Mouse (Mus musculus) heart, embryonic 11.5 days (tissue): ENCODE data around the gene Sfn. TPM values are rescaled to one million over a fixed set of nuclear protein-coding genes. Genes with fewer than 3 reads are reported as not detected.

Experiments
- ATAC-seq: fragments of 200-750 bp; cut with Nextera tagmentation; replicated peaks from 2 replicates; pipeline ENCODE4 v1.8.0; 2017; ENCODE audit warnings: moderate library complexity; ENCODE audit not compliant: insufficient number of reproducible peaks, low FRiP score, low TSS enrichment
- H3K27ac ChIP-seq: fragments of 300-500 bp; sonication (generic); 2 replicates; pipeline ENCODE4 v1.5.1; 2014; ENCODE audit warnings: mild to moderate bottlenecking, low read depth, low read length
- H3K27me3 ChIP-seq: fragments of 300-500 bp; sonication (generic); 2 replicates; pipeline ENCODE4 v1.6.1; 2014; ENCODE audit warnings: mild to moderate bottlenecking, low read length, mixed read lengths; ENCODE audit not compliant: control insufficient read depth, insufficient read depth
- H3K36me3 ChIP-seq: fragments of 300-500 bp; sonication (generic); 2 replicates; pipeline ENCODE4 v1.6.1; 2014; ENCODE audit warnings: mild to moderate bottlenecking, low read length, moderate library complexity, mixed read lengths; ENCODE audit not compliant: control insufficient read depth, insufficient read depth
- H3K4me1 ChIP-seq: fragments of 300-500 bp; sonication (generic); 2 replicates; pipeline ENCODE4 v1.6.1; 2014; ENCODE audit warnings: low read length; ENCODE audit not compliant: control insufficient read depth, insufficient read depth
- H3K4me2 ChIP-seq: fragments of 300-500 bp; sonication (generic); 2 replicates; pipeline ENCODE4 v1.6.1; 2014; ENCODE audit warnings: mild to moderate bottlenecking, moderate library complexity
- H3K4me3 ChIP-seq: fragments of 300-500 bp; sonication (generic); 2 replicates; pipeline ENCODE4 v1.5.1; 2014; ENCODE audit warnings: low read depth, low read length
- H3K9ac ChIP-seq: fragments of 300-500 bp; sonication (generic); 2 replicates; pipeline ENCODE4 v1.6.1; 2014; ENCODE audit warnings: mild to moderate bottlenecking, low read depth, low read length, moderate library complexity
- H3K9me3 ChIP-seq: fragments of 300-500 bp; sonication (generic); replicated peaks from 2 replicates; pipeline ENCODE4 v1.6.1; 2016; ENCODE audit warnings: low read length; ENCODE audit not compliant: control insufficient read depth
- WGBS: fragments of 180-500 bp; shearing (Covaris S2); extraction: QIAGEN DNeasy Blood & Tissue Kit; methylation state at CpG from one replicate; pipeline ENCODE4 v1.1.7; 2014; ENCODE audit not compliant: insufficient replicate concordance; 5-methylcytosine and 5-hydroxymethylcytosine counted together
- polyA plus RNA-seq: library from polyadenylated mRNA; unstranded; fragments of >200 nt; fragmentation: Nextera tagmentation; extraction: Ambion mirVana; gene quantifications from 2 replicates; pipeline ENCODE4 v1.2.1, GENCODE M21; 2014

Sfn gene
- polyA plus RNA-seq, 1 experiment from 2014 or later, result 3.0 TPM

GRCm38 (mm10) chr4:133632483-133633327 is 30.7 kb upstream of the Sfn start:
- peaks cover 10% of the 10 kb centered on the region; the same call in 1 of the 2 replicates for H3K4me1 ChIP-seq
- no peaks in the 10 kb centered on the region for H3K9me3 ChIP-seq
- WGBS, result 3% methylated on average over 45 of the region's 69 CpGs
- no peaks in the 10 kb centered on the region for H3K36me3 ChIP-seq
- peak overlapping the region; percentile 70 for H3K4me3 ChIP-seq
- H3K9ac ChIP-seq, result peak overlapping the region; percentile 80
- no peak for ATAC-seq
- no peak overlapping the region for H3K27ac ChIP-seq
- peak overlapping the region; percentile 94 for H3K4me2 ChIP-seq
- H3K27me3 ChIP-seq, result no peaks in the 10 kb centered on the region

DNA sequence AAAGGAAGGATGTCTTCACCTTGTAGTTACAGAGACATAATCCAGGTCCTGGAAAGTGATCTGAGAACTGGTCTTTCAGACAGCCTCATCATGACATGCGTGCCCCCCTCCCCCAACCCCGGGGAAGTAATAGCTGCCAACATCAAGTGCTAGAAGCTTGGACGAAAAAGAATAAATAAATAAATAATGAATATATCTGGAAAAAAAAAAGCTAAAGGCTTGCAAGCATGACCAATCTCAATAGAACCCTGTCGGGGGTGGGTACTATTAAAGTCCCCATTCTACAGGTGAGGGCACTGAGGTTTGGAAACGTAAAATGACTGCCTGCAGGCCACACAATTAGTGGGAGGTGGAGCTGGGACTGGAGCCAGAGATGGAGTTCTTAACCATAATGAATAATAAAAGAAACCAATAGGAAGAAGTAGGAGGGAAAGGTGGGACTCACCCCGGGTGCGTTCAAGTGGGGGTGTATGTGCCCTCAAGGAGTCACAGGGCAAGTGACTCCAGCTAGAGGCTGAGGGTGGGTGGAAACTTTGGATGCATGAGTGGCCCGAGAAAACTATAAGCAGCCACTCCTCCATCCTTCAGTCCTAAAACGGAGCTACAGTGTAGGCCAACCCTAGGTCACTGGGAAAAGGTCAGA is 29.9 kb upstream of the Sfn start:
- H3K27me3 ChIP-seq, result no peaks in the 10 kb centered on the region
- 46% methylated on average over 9 of the region's 9 CpGs for WGBS
- H3K9ac ChIP-seq, result peak overlapping the region; percentile 80
- H3K27ac ChIP-seq, result no peak overlapping the region
- H3K9me3 ChIP-seq, result no peaks in the 10 kb centered on the region
- peak overlapping the region; percentile 70 for H3K4me3 ChIP-seq
- H3K36me3 ChIP-seq, result no peaks in the 10 kb centered on the region
- peaks cover 10% of the 10 kb centered on the region; the same call in 1 of the 2 replicates for H3K4me1 ChIP-seq
- peak overlapping the region; percentile 94 for H3K4me2 ChIP-seq
- no peak for ATAC-seq

GRCm38 (mm10) chr4:133631071-133631768 is 29.3 kb upstream of the Sfn start:
- no peak overlapping the region; the same call in 1 of the 2 replicates for H3K4me2 ChIP-seq
- H3K4me3 ChIP-seq, result no peak overlapping the region
- no peaks in the 10 kb centered on the region for H3K27me3 ChIP-seq
- no peaks in the 10 kb centered on the region for H3K9me3 ChIP-seq
- H3K9ac ChIP-seq, result no peak overlapping the region
- 80% methylated on average over 14 of the region's 14 CpGs for WGBS
- peaks cover 10% of the 10 kb centered on the region; the same call in 1 of the 2 replicates for H3K4me1 ChIP-seq
- ATAC-seq, result no peak
- no peaks in the 10 kb centered on the region for H3K36me3 ChIP-seq
- H3K27ac ChIP-seq, result no peak overlapping the region

DNA sequence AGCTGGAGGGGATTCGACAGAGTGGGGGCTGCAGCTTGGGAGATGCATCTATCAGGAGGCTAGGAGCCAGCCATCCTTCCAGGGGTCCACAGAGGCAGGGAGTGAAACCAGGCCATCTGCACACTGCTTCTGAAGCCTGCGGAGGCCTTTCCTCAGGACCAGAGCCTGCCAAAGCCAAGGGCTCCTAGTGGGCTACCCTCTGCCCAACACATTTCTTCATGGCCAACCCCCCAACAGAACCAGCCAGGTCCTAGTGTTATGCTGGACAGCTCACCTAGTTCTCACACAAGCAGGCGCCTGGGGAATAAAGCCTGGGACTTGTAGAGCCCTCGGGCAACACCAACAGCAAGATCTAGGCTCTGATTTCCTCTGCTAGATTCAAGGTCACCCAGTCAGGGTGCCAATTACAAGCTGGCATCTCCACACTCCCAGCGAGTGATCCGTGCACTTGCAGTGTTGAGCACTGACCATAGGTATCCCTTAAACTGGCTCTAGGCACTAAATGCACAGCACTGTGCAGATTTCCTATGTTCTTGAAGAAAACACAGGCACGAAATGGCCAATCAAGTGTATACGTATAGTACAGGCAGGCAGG is 28.5 kb upstream of the Sfn start:
- H3K9ac ChIP-seq, result no peak overlapping the region
- H3K36me3 ChIP-seq, result no peaks in the 10 kb centered on the region
- H3K4me3 ChIP-seq, result no peak overlapping the region
- no peak overlapping the region for H3K27ac ChIP-seq
- 82% methylated on average over 8 of the region's 8 CpGs for WGBS
- H3K4me1 ChIP-seq, result peaks cover 10% of the 10 kb centered on the region; the same call in 1 of the 2 replicates
- H3K9me3 ChIP-seq, result no peaks in the 10 kb centered on the region
- no peak overlapping the region for H3K4me2 ChIP-seq
- no peak for ATAC-seq
- no peaks in the 10 kb centered on the region for H3K27me3 ChIP-seq

GRCm38 (mm10) chr4:133629191-133629590 is 27.2 kb upstream of the Sfn start:
- no peak for ATAC-seq
- Histone ChIP-seq H3K4me2 (no peak overlapping the region), H3K4me1 (peaks cover 12% of the 10 kb centered on the region; the same call in 1 of the 2 replicates), H3K27ac (no peak overlapping the region), H3K9me3 (no peaks in the 10 kb centered on the region), H3K27me3 (no peaks in the 10 kb centered on the region), H3K4me3 (no peak overlapping the region), H3K9ac (no peak overlapping the region), H3K36me3 (peaks cover 4% of the 10 kb centered on the region; the same call in 1 of the 2 replicates)
- 69% methylated on average over 7 of the region's 7 CpGs for WGBS

DNA sequence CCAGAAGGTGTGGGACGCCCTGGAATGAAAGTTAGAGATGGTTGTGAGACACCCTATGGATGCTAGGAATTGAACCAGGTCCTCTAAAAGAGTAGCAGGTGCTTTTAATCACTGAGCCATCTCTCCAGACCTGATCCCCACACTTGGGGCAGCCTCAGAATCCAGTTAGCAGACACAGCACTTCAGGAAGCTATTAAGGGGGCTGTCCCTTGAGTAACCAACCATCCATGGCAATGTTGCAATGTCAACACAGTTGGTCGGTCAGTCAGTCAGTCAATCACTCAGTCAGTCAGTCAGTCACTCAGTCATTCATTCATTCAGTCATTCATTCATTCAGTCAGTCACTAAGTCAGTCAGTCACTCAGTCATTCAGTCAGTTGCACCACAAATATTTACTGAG is 26.5 kb upstream of the Sfn start:
- H3K36me3 ChIP-seq, result peaks cover 6% of the 10 kb centered on the region; the same call in 1 of the 2 replicates
- 72% methylated on average over 2 of the region's 2 CpGs for WGBS

GRCm38 (mm10) chr4:133627039-133627438 is 25.1 kb upstream of the Sfn start:
- ATAC-seq, result no peak
- no peak overlapping the region for H3K27ac ChIP-seq
- H3K27me3 ChIP-seq, result no peaks in the 10 kb centered on the region
- no peaks in the 10 kb centered on the region for H3K9me3 ChIP-seq
- peaks cover 6% of the 10 kb centered on the region; the same call in 1 of the 2 replicates for H3K36me3 ChIP-seq
- no peak overlapping the region for H3K4me3 ChIP-seq
- WGBS, result 91% methylated on average over 14 of the region's 14 CpGs
- H3K4me2 ChIP-seq, result no peak overlapping the region
- no peak overlapping the region for H3K9ac ChIP-seq
- peaks cover 7% of the 10 kb centered on the region; the same call in 1 of the 2 replicates for H3K4me1 ChIP-seq

More for the DNA sequence above, 26.5 kb upstream of the Sfn start:
- no peak for ATAC-seq
- H3K9me3 ChIP-seq, result no peaks in the 10 kb centered on the region
- H3K4me1 ChIP-seq, result peaks cover 12% of the 10 kb centered on the region; the same call in 1 of the 2 replicates
- H3K4me3 ChIP-seq, result no peak overlapping the region
- H3K27me3 ChIP-seq, result no peaks in the 10 kb centered on the region
- no peak overlapping the region for H3K27ac ChIP-seq
- no peak overlapping the region for H3K4me2 ChIP-seq
- no peak overlapping the region for H3K9ac ChIP-seq

- Histone ChIP-seq H3K9me3 (no peaks in the 10 kb centered on the region), H3K4me3 (no peak overlapping the region), H3K9ac (no peak overlapping the region), H3K27me3 (no peaks in the 10 kb centered on the region), H3K27ac (no peak overlapping the region), H3K4me1 (peaks cover 6% of the 10 kb centered on the region; the same call in 1 of the 2 replicates), H3K36me3 (peaks cover 6% of the 10 kb centered on the region; the same call in 1 of the 2 replicates), H3K4me2 (no peak overlapping the region)
- ATAC-seq, result no peak
- WGBS, result 83% methylated on average over 9 of the region's 9 CpGs
Observed at GRCm38 (mm10) chr4:133626621-133627020, 24.7 kb upstream of the Sfn start.
